Mouse (Mus musculus): ENCODE data around the gene Evi5l.

DNA sequence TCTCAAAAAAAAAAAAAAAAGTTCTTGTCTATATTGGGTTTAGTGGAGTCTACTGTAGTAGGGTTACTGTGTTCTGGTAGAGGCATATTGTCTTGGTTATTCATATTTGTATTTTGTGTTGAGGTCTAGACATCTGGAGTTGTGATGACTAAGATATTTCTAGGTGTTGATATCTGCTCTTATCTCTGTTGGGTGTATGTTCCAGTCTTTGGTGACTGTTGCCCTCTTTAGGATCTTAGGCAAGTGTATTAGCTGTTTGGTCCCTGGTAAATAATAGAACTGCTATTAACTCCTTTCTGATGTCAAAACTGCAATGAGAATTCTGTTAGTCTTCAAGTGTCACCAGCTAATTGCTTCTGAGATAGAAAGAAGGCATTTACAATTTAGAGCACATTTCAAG, 11.5 kb upstream of the Evi5l start:
- no peak for TF ChIP-seq CTCF (IDR thresholded peaks at IDR 0.05; ENCODE audit: low read depth, low read length)
- no peak for TF ChIP-seq POLR2A (IDR thresholded peaks at IDR 0.05; ENCODE audit: insufficient read depth, low read length)
- no peak for TF ChIP-seq EP300 (IDR thresholded peaks at IDR 0.05; ENCODE audit: insufficient read depth, low read depth, low read length)
